Mouse (Mus musculus) stomach, postnatal 0 days (tissue): ENCODE results near the gene Gpr37. TPM values are rescaled to one million over a fixed set of nuclear protein-coding genes. Genes with fewer than 3 reads are reported as not detected.
A peak's percentile ranks its signal among the peaks of the same experiment; 100 is the strongest.

ENCODE experiments used
- ATAC-seq: fragments of 200-750 bp; cut with Nextera tagmentation; 2 replicates; pipeline ENCODE4 v1.8.0; 2017; ENCODE audit not compliant: low FRiP score, low TSS enrichment
- DNase-seq: peaks from one replicate; pipeline ENCODE4 v3.0.0-alpha.2; 2016; ENCODE audit warnings: low spot score
- H3K27ac ChIP-seq: fragments of 300-500 bp; sonication (generic); replicated peaks from 2 replicates; pipeline ENCODE4 v1.5.1; 2014; ENCODE audit warnings: mild to moderate bottlenecking, control low read depth
- H3K27me3 ChIP-seq: fragments of 300-500 bp; sonication (generic); 2 replicates; pipeline ENCODE4 v1.6.1; 2014; ENCODE audit warnings: low read length; ENCODE audit not compliant: control insufficient read depth, insufficient read depth
- H3K36me3 ChIP-seq: fragments of 300-500 bp; sonication (generic); 2 replicates; pipeline ENCODE4 v1.6.1; 2014; ENCODE audit warnings: low read length, mixed read lengths; ENCODE audit not compliant: control insufficient read depth, insufficient read depth
- H3K4me1 ChIP-seq: fragments of 300-500 bp; sonication (generic); replicated peaks from 2 replicates; pipeline ENCODE4 v1.6.1; 2014; ENCODE audit warnings: antibody characterized with exemption; ENCODE audit not compliant: control insufficient read depth, insufficient read depth
- H3K4me2 ChIP-seq: fragments of 300-500 bp; sonication (generic); replicated peaks from 2 replicates; pipeline ENCODE4 v1.6.1; 2014; ENCODE audit warnings: low read depth, mild to moderate bottlenecking, control low read depth, moderate library complexity
- H3K4me3 ChIP-seq: fragments of 300-500 bp; sonication (generic); 2 replicates; pipeline ENCODE4 v1.5.1; 2014; ENCODE audit warnings: low read depth, low read length, control low read depth
- H3K9ac ChIP-seq: fragments of 300-500 bp; sonication (generic); 2 replicates; pipeline ENCODE4 v1.6.1; 2014; ENCODE audit warnings: mild to moderate bottlenecking, low read length, control low read depth, mixed read lengths
- H3K9me3 ChIP-seq: fragments of 300-500 bp; sonication (generic); 2 replicates; pipeline ENCODE4 v1.6.1; 2016; ENCODE audit warnings: low read length; ENCODE audit not compliant: control insufficient read depth
- CTCF ChIP-seq: IDR thresholded peaks from 2 replicates; pipeline ENCODE4 v1.5.1; 2016; ENCODE audit warnings: antibody characterized with exemption, low read depth, mild to moderate bottlenecking, moderate library complexity
- EP300 ChIP-seq: optimal IDR thresholded peaks from 2 replicates; pipeline ENCODE3; 2016; ENCODE audit warnings: antibody characterized with exemption
- WGBS: fragments of 180-500 bp; shearing (Covaris S2); extraction: QIAGEN DNeasy Blood & Tissue Kit; methylation state at CpG from one replicate; pipeline ENCODE4 v1.1.7; 2014; 5-methylcytosine and 5-hydroxymethylcytosine counted together
- polyA plus RNA-seq: library from polyadenylated mRNA; unstranded; fragments of >200 nt; fragmentation: Nextera tagmentation; extraction: Ambion mirVana; gene quantifications from 2 replicates; pipeline ENCODE4 v1.2.1, GENCODE M21; 2015

Gpr37 gene
- polyA plus RNA-seq, 1 experiment from 2014 or later, result 1.7 TPM

GRCm38 (mm10) chr6:25690284-25690605, 284 bp downstream of the Gpr37 start:
- DNase-seq, result no peak
- Histone ChIP-seq H3K4me2 (peak overlapping the region; percentile 88), H3K27me3 (no peaks in the 10 kb centered on the region), H3K9ac (peak overlapping the region; percentile 51), H3K4me3 (peak overlapping the region; percentile 52), H3K9me3 (no peaks in the 10 kb centered on the region), H3K27ac (no peak overlapping the region), H3K4me1 (0 out of 2 replicates have a peak, but pooled peaks cover 2% of the 10 kb centered on the region), H3K36me3 (no peaks in the 10 kb centered on the region)
- under 1% methylated on average over 5 of the region's 5 CpGs for WGBS
- ATAC-seq, result 0 out of 2 replicates have a peak, but pooled peaks have one; percentile 32
- TF ChIP-seq CTCF (no peak), EP300 (no peak)

GRCm38 (mm10) chr6:25689520-25690283, 827 bp downstream of the Gpr37 start:
- H3K9ac ChIP-seq, result peak overlapping the region; percentile 51
- WGBS, result under 1% methylated on average over 39 of the region's 43 CpGs
- H3K27ac ChIP-seq, result no peak overlapping the region
- 0 out of 2 replicates have a peak, but pooled peaks cover 2% of the 10 kb centered on the region for H3K4me1 ChIP-seq
- no peak for TF ChIP-seq EP300
- peak; percentile 59 for TF ChIP-seq CTCF
- DNase-seq (peak; percentile 49), ATAC-seq (peak; percentile 76)
- H3K4me3 ChIP-seq, result peak overlapping the region; percentile 52
- H3K9me3 ChIP-seq, result no peaks in the 10 kb centered on the region
- H3K36me3 ChIP-seq, result no peaks in the 10 kb centered on the region
- no peaks in the 10 kb centered on the region for H3K27me3 ChIP-seq
- peak overlapping the region; percentile 88 for H3K4me2 ChIP-seq

- TF ChIP-seq EP300 (no peak), CTCF (no peak)
- no peak overlapping the region for H3K27ac ChIP-seq
- peak; percentile 16 for DNase-seq
- no peaks in the 10 kb centered on the region for H3K9me3 ChIP-seq
- H3K4me1 ChIP-seq, result 0 out of 2 replicates have a peak, but pooled peaks cover 2% of the 10 kb centered on the region
- H3K9ac ChIP-seq, result peak overlapping the region; percentile 51
- no peaks in the 10 kb centered on the region for H3K27me3 ChIP-seq
- H3K4me2 ChIP-seq, result peak overlapping the region; percentile 88
- H3K36me3 ChIP-seq, result no peaks in the 10 kb centered on the region
- peak; percentile 35 for ATAC-seq
- H3K4me3 ChIP-seq, result peak overlapping the region; percentile 52
- WGBS, result 1% methylated on average over 25 of the region's 25 CpGs
These were observed 1.5 kb downstream of the Gpr37 start for GRCm38 (mm10) chr6:25688927-25689519.

GRCm38 (mm10) chr6:25686760-25687200, 3.7 kb downstream of the Gpr37 start:
- Histone ChIP-seq H3K9ac (no peak overlapping the region), H3K27ac (no peak overlapping the region), H3K27me3 (no peaks in the 10 kb centered on the region), H3K36me3 (no peaks in the 10 kb centered on the region), H3K4me2 (peak overlapping the region; percentile 12; the same call in 1 of the 2 replicates), H3K4me3 (no peak overlapping the region), H3K9me3 (no peaks in the 10 kb centered on the region), H3K4me1 (0 out of 2 replicates have a peak, but pooled peaks cover 2% of the 10 kb centered on the region)
- no peak for ATAC-seq
- TF ChIP-seq CTCF (no peak), EP300 (no peak)
- no peak for DNase-seq
- WGBS, result 21% methylated on average over 3 of the region's 3 CpGs

GRCm38 (mm10) chr6:25684391-25684790, 6.1 kb downstream of the Gpr37 start:
- H3K9me3 ChIP-seq, result no peaks in the 10 kb centered on the region
- TF ChIP-seq CTCF (no peak), EP300 (no peak)
- WGBS, result 80% methylated on average over 2 of the region's 2 CpGs
- H3K4me3 ChIP-seq, result no peak overlapping the region
- no peak for DNase-seq
- no peak overlapping the region for H3K27ac ChIP-seq
- H3K27me3 ChIP-seq, result no peaks in the 10 kb centered on the region
- ATAC-seq, result no peak
- no peak overlapping the region for H3K9ac ChIP-seq
- H3K4me2 ChIP-seq, result no peak overlapping the region
- H3K36me3 ChIP-seq, result no peaks in the 10 kb centered on the region
- no peaks in the 10 kb centered on the region for H3K4me1 ChIP-seq

GRCm38 (mm10) chr6:25675111-25675510, 15.4 kb downstream of the Gpr37 start:
- no peak overlapping the region for H3K27ac ChIP-seq
- 86% methylated on average over 4 of the region's 4 CpGs for WGBS
- ATAC-seq, result no peak
- TF ChIP-seq EP300 (no peak), CTCF (no peak)
- H3K4me1 ChIP-seq, result no peaks in the 10 kb centered on the region
- DNase-seq, result no peak
- no peak overlapping the region for H3K4me3 ChIP-seq
- no peaks in the 10 kb centered on the region for H3K36me3 ChIP-seq
- no peaks in the 10 kb centered on the region for H3K9me3 ChIP-seq
- no peak overlapping the region for H3K9ac ChIP-seq
- H3K4me2 ChIP-seq, result no peak overlapping the region
- H3K27me3 ChIP-seq, result no peaks in the 10 kb centered on the region
